ENCODE assay signal across 10 mouse cellular contexts in the genomic region with DNA sequence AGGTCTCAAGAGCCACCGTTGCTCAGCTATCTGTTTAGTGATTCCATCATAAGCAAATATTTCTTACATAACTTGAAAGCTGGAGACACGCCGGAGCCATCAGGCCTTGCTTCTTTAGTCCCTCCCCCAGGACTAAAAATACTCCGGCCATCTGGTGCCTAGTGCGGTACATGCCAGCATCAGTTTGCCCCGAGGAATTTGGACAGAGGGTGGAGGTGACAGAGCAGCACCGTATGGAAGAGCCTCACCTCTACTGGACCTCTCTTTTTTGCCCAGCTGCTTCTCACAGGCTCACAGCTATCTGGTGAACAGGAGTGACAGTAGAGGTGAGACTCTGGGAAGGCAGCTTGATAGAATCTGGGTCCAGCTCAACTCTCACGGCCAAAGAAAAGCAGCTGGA.
A peak's percentile ranks its signal among the peaks of the same experiment; 100 is the strongest.
DNase-seq lines count a peak whose midpoint lies in the region.
"Had no signal": no experiment of that assay in that cellular context is flagged by ENCODE, and none has a peak within 500 bp of the region (broad histone marks: within the 10 kb centered on the region; RNA-seq: fewer than 3 reads in every experiment).

No protein-coding gene starts in this region.

- peak; percentile 62 for DNase-seq in layer of hippocampus, adult 11-12 months (ENCODE audit: low spot score)
- no peak for DNase-seq in layer of hippocampus, postnatal 14 days (ENCODE audit: low spot score in 2 of 2)
- DNase-seq in cerebellum, adult 8-10 months: peak; percentile 93
- DNase-seq in gastrocnemius, postnatal 14 days: peak; percentile 34
- peak; percentile 19 for DNase-seq in left cerebral cortex, adult 11 months (ENCODE audit: low spot score)
- DNase-seq in embryo, embryonic 11 days: no peak
- no peak for DNase-seq in kidney, postnatal 10 days
- no peak for DNase-seq in kidney, postnatal 14 days
- DNase-seq: adrenal gland, postnatal 36 days; thymus, postnatal 14 days had no signal

- intact Hi-C loops in gastrocnemius, postnatal 14 days (cut with DNase I; ENCODE audit: low total_unique reads): no loop called here

Comparison
In these comparisons a context has a peak if more than half of its experiments do, and no peak if none do; other contexts are left out.
1. DNase-seq: peak in layer of hippocampus, adult 11-12 months (single experiment), cerebellum, adult 8-10 months (single experiment), gastrocnemius, postnatal 14 days (single experiment) and left cerebral cortex, adult 11 months (single experiment); none in layer of hippocampus, postnatal 14 days (0 of 2), embryo, embryonic 11 days (single experiment), kidney, postnatal 10 days (single experiment) and kidney, postnatal 14 days (single experiment).